Mouse (Mus musculus): ENCODE data around the gene Tcte1. TPM values are rescaled to one million over a fixed set of nuclear protein-coding genes. Genes with fewer than 3 reads are reported as not detected.

Gene Tcte1
- not detected for polyA plus RNA-seq (2021)

GRCm38 (mm10) chr17:45523263-45523662, at the start of gene Tcte1:
Gene Tcte1, plus strand, starts transcription at chr17:45523434.
- no peak for ATAC-seq
- DNase-seq (ENCODE audit: low read depth, low spot score), result no peak
- ChIA-PET CTCF (interaction anchor here (1.1 kb wide), 1 partner anchor 25 kb away, joined by 3 read pairs; no protein-coding TSS in a partner anchor), POLR2A (interaction anchor here (0.8 kb wide), 1 partner anchor 14 kb away, joined by 4 read pairs; no protein-coding TSS in a partner anchor)
- in situ Hi-C loops (cut with MboI; ENCODE audit: low pct_unique_long_range_greater_than_20kb), result no loop called here
- peaks cover 9% of the 10 kb centered on the region for H3K27me3 ChIP-seq
- no peak for TF ChIP-seq CTCF (IDR thresholded peaks at IDR 0.05)

GRCm38 (mm10) chr17:45473667-45474066, 49.6 kb upstream of the Tcte1 start:
- in situ Hi-C loops (cut with MboI; ENCODE audit: low pct_unique_long_range_greater_than_20kb), result no loop called here
- POLR2A ChIA-PET, result no interaction called here
- H3K27me3 ChIP-seq, result peaks cover 11% of the 10 kb centered on the region
- no peak for TF ChIP-seq CTCF (IDR thresholded peaks at IDR 0.05)
- ATAC-seq (no peak), DNase-seq (ENCODE audit: low read depth, low spot score) (no peak)
- CTCF ChIA-PET, result no interaction called here

- ChIA-PET POLR2A (no interaction called here), CTCF (no interaction called here)
- DNase-seq (ENCODE audit: low read depth, low spot score) (no peak), ATAC-seq (no peak)
- in situ Hi-C loops (cut with MboI; ENCODE audit: low pct_unique_long_range_greater_than_20kb), result no loop called here
- peaks cover 11% of the 10 kb centered on the region for H3K27me3 ChIP-seq
- no peak for TF ChIP-seq CTCF (IDR thresholded peaks at IDR 0.05)
These were observed 49.1 kb upstream of the Tcte1 start for GRCm38 (mm10) chr17:45474146-45474545.

GRCm38 (mm10) chr17:45474669-45475465, 48.4 kb upstream of the Tcte1 start, which contains the start of gene Spats1:
Gene Spats1, minus strand, starts transcription at chr17:45475415.
- ATAC-seq (no peak), DNase-seq (ENCODE audit: low read depth, low spot score) (no peak)
- POLR2A ChIA-PET, result no interaction called here
- in situ Hi-C loops (cut with MboI; ENCODE audit: low pct_unique_long_range_greater_than_20kb), result loop anchor here (5.0 to 25.0 kb wide), 2 partner anchors 77 to 162 kb away; no protein-coding TSS in a partner anchor
- TF ChIP-seq CTCF (IDR thresholded peaks at IDR 0.05), result no peak
- CTCF ChIA-PET, result interaction anchor here (1.6 kb wide), 1 partner anchor 106 kb away, joined by 3 read pairs; no protein-coding TSS in a partner anchor
- H3K27me3 ChIP-seq, result peaks cover 11% of the 10 kb centered on the region

- TF ChIP-seq CTCF (IDR thresholded peaks at IDR 0.05), result peak; percentile 92
- in situ Hi-C loops (cut with MboI; ENCODE audit: low pct_unique_long_range_greater_than_20kb), result loop anchor here (5.0 to 25.0 kb wide), 2 partner anchors 74 to 159 kb away; no protein-coding TSS in a partner anchor
- ChIA-PET POLR2A (interaction anchor here (0.5 kb wide), 1 partner anchor 73 kb away, joined by 6 read pairs; no protein-coding TSS in a partner anchor), CTCF (interaction anchor here (1.0 to 2.0 kb wide), 9 partner anchors 9 to 71 kb away, joined by 3 to 9 read pairs (median 4); partner anchors contain the start of genes Aars2 and Tmem151b)
- ATAC-seq (no peak), DNase-seq (ENCODE audit: low read depth, low spot score) (peak; percentile 27)
- peaks cover 18% of the 10 kb centered on the region for H3K27me3 ChIP-seq
These were observed 44.9 kb upstream of the Tcte1 start for GRCm38 (mm10) chr17:45478234-45478825.

- H3K27me3 ChIP-seq, result peaks cover 20% of the 10 kb centered on the region
- in situ Hi-C loops (cut with MboI; ENCODE audit: low pct_unique_long_range_greater_than_20kb), result loop anchor here (25.0 kb wide), 1 partner anchor 157 kb away; no protein-coding TSS in a partner anchor
- ChIA-PET CTCF (no interaction called here), POLR2A (no interaction called here)
- DNase-seq (ENCODE audit: low read depth, low spot score) (no peak), ATAC-seq (no peak)
- peak; percentile 65 for TF ChIP-seq CTCF (IDR thresholded peaks at IDR 0.05)
These were observed 42.8 kb upstream of the Tcte1 start for GRCm38 (mm10) chr17:45480429-45480828.

- in situ Hi-C loops (cut with MboI; ENCODE audit: low pct_unique_long_range_greater_than_20kb), result loop anchor here (25.0 kb wide), 1 partner anchor 152 kb away; no protein-coding TSS in a partner anchor
- ChIA-PET CTCF (no interaction called here), POLR2A (no interaction called here)
- peaks cover 25% of the 10 kb centered on the region for H3K27me3 ChIP-seq
- ATAC-seq, result no peak
- TF ChIP-seq CTCF (IDR thresholded peaks at IDR 0.05), result no peak
- DNase-seq (ENCODE audit: low read depth, low spot score), result no peak
These were observed 37.7 kb upstream of the Tcte1 start for GRCm38 (mm10) chr17:45485581-45485980.

GRCm38 (mm10) chr17:45487216-45487615, 36.0 kb upstream of the Tcte1 start:
- no peak for ATAC-seq
- no peak for DNase-seq (ENCODE audit: low read depth, low spot score)
- TF ChIP-seq CTCF (IDR thresholded peaks at IDR 0.05), result no peak
- POLR2A ChIA-PET, result interaction anchor here (0.6 kb wide), 1 partner anchor 228 kb away, joined by 3 read pairs; no protein-coding TSS in a partner anchor
- in situ Hi-C loops (cut with MboI; ENCODE audit: low pct_unique_long_range_greater_than_20kb), result loop anchor here (25.0 kb wide), 1 partner anchor 150 kb away; no protein-coding TSS in a partner anchor
- H3K27me3 ChIP-seq, result peaks cover 26% of the 10 kb centered on the region
- CTCF ChIA-PET, result no interaction called here

- DNase-seq (ENCODE audit: low read depth, low spot score) (no peak), ATAC-seq (no peak)
- POLR2A ChIA-PET, result no interaction called here
- in situ Hi-C loops (cut with MboI; ENCODE audit: low pct_unique_long_range_greater_than_20kb), result loop anchor here (25.0 kb wide), 1 partner anchor 149 kb away; no protein-coding TSS in a partner anchor
- TF ChIP-seq CTCF (IDR thresholded peaks at IDR 0.05), result no peak
- CTCF ChIA-PET, result interaction anchor here (1.2 kb wide), 1 partner anchor 10 kb away, joined by 4 read pairs; no protein-coding TSS in a partner anchor
- H3K27me3 ChIP-seq, result peaks cover 36% of the 10 kb centered on the region
These were observed 34.6 kb upstream of the Tcte1 start for GRCm38 (mm10) chr17:45488321-45489254.

GRCm38 (mm10) chr17:45489736-45490135, 33.5 kb upstream of the Tcte1 start:
- CTCF ChIA-PET, result no interaction called here
- TF ChIP-seq CTCF (IDR thresholded peaks at IDR 0.05), result no peak

More at GRCm38 (mm10) chr17:45489736-45490135, 33.5 kb upstream of the Tcte1 start:
- POLR2A ChIA-PET, result no interaction called here
- in situ Hi-C loops (cut with MboI; ENCODE audit: low pct_unique_long_range_greater_than_20kb), result loop anchor here (25.0 kb wide), 1 partner anchor 148 kb away; no protein-coding TSS in a partner anchor
- DNase-seq (ENCODE audit: low read depth, low spot score) (no peak), ATAC-seq (no peak)
- H3K27me3 ChIP-seq, result peaks cover 36% of the 10 kb centered on the region

Data from Patski (cell line).